Mouse (Mus musculus) limb, embryonic 15.5 days (tissue): ENCODE data around the gene Aqr. TPM values are rescaled to one million over a fixed set of nuclear protein-coding genes. Genes with fewer than 3 reads are reported as not detected.

Experiments used
- ATAC-seq: fragments of 200-750 bp; cut with Nextera tagmentation; 2 replicates; pipeline ENCODE4 v1.8.0; 2017; ENCODE audit warnings: low read depth, moderate TSS enrichment; ENCODE audit not compliant: insufficient number of reproducible peaks, low FRiP score, low TSS enrichment
- H3K27ac ChIP-seq: fragments of 300-500 bp; sonication (generic); 2 replicates; pipeline ENCODE4 v1.5.1; 2015; ENCODE audit warnings: moderate library complexity, mild to moderate bottlenecking, inconsistent platforms
- H3K27me3 ChIP-seq: fragments of 300-500 bp; sonication (generic); 2 replicates; pipeline ENCODE4 v1.6.1; 2015; ENCODE audit warnings: inconsistent platforms
- H3K36me3 ChIP-seq: fragments of 300-500 bp; sonication (generic); 2 replicates; pipeline ENCODE4 v1.6.1; 2015; ENCODE audit warnings: inconsistent platforms
- H3K4me1 ChIP-seq: fragments of 300-500 bp; sonication (generic); 2 replicates; pipeline ENCODE4 v1.6.1; 2015; ENCODE audit warnings: inconsistent platforms
- H3K4me2 ChIP-seq: fragments of 300-500 bp; sonication (generic); 2 replicates; pipeline ENCODE4 v1.6.1; 2015; ENCODE audit warnings: mild to moderate bottlenecking, inconsistent platforms
- H3K4me3 ChIP-seq: fragments of 300-500 bp; sonication (generic); 2 replicates; pipeline ENCODE4 v1.5.1; 2015; ENCODE audit warnings: mild to moderate bottlenecking, inconsistent platforms
- H3K9ac ChIP-seq: fragments of 300-500 bp; sonication (generic); 2 replicates; pipeline ENCODE4 v1.6.1; 2015; ENCODE audit warnings: inconsistent platforms
- H3K9me3 ChIP-seq: fragments of 300-500 bp; sonication (generic); 2 replicates; pipeline ENCODE4 v1.6.1; 2016; ENCODE audit warnings: inconsistent platforms
- WGBS: fragments of 180-500 bp; shearing (Covaris S2); methylation state at CpG from one replicate; pipeline ENCODE4 v1.1.7; 2015; 5-methylcytosine and 5-hydroxymethylcytosine counted together
- polyA plus RNA-seq: library from polyadenylated mRNA; unstranded; fragments of >200 nt; fragmentation: Nextera tagmentation; extraction: Ambion mirVana; gene quantifications from 2 replicates; pipeline ENCODE4 v1.2.1, GENCODE M21; 2015

Gene Aqr
- polyA plus RNA-seq, 1 experiment from 2014 or later = 40.3 TPM

DNA sequence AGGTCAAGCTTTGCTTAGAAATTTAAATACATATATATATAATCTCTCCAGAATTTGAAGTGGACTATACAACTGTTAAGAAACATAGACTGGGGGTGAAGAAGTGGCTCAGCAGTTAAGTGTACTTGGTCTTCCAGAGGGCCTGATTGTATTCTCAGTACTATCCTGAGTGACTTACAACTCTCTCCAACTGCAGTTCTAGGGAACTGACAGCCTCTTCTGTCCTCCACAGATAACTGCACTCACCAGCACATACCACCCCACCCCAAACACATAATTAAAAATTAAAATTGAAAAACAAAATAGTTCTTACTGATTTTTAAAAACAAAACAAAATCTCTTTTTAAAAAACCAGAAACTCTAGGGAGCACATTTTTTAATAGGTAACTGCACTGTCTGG is 13.6 kb downstream of the Aqr start:
- H3K27me3 ChIP-seq = no peaks in the 10 kb centered on the region
- no peak overlapping the region for H3K4me2 ChIP-seq
- no peak overlapping the region for H3K27ac ChIP-seq
- H3K4me3 ChIP-seq = no peak overlapping the region
- H3K36me3 ChIP-seq = peaks cover 11% of the 10 kb centered on the region
- H3K4me1 ChIP-seq = peaks cover 8% of the 10 kb centered on the region
- ATAC-seq = no peak
- no peak overlapping the region for H3K9ac ChIP-seq
- no peaks in the 10 kb centered on the region for H3K9me3 ChIP-seq

DNA sequence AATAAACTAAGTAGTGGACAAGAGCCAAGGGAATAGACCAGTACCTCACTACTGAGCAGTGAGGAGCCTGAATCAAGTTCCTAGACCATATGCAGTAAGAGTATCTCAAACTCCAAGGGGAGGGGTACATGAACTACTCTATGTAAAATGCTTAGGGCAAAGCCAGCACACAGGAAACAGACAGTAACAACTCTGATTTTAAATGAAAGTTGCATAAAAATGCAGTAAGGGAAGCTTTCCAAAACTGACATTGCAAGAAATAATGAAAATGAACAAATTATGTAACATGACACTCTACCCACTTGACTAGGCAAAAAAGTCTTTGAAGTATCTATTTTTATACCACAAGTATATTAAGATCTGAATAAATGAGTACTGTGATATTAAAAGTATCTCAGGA is 19.0 kb downstream of the Aqr start:
- Histone ChIP-seq H3K9me3 (no peaks in the 10 kb centered on the region), H3K9ac (no peak overlapping the region), H3K4me3 (no peak overlapping the region), H3K4me2 (no peak overlapping the region), H3K36me3 (peaks cover 41% of the 10 kb centered on the region), H3K27ac (no peak overlapping the region), H3K4me1 (no peaks in the 10 kb centered on the region), H3K27me3 (no peaks in the 10 kb centered on the region)
- no peak for ATAC-seq

DNA sequence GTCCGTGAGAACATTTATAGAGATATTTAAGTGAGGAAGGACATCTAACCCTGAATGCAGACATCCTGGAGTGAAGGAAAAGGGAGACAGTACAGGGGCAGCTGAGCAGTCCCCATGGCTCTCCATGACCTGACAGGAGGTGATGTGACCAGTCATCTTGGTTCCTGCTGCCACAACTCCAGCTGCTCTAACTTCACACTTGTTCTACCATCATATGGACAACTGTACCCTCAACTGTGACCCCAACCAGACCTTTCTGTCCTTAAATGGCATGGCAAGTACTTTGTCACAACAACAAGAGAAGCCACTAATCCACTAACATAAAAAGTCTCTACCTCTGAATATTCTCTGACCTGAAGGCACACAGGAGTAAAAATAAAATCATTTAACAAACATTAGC is 24.8 kb downstream of the Aqr start:
- no peaks in the 10 kb centered on the region for H3K9me3 ChIP-seq
- no peak overlapping the region for H3K9ac ChIP-seq
- 88% methylated on average over 1 of the region's 1 CpGs for WGBS
- no peak for ATAC-seq
- no peak overlapping the region for H3K4me2 ChIP-seq
- no peak overlapping the region for H3K4me3 ChIP-seq
- no peak overlapping the region for H3K27ac ChIP-seq
- H3K27me3 ChIP-seq = no peaks in the 10 kb centered on the region
- no peaks in the 10 kb centered on the region for H3K4me1 ChIP-seq
- H3K36me3 ChIP-seq = peaks cover 46% of the 10 kb centered on the region

DNA sequence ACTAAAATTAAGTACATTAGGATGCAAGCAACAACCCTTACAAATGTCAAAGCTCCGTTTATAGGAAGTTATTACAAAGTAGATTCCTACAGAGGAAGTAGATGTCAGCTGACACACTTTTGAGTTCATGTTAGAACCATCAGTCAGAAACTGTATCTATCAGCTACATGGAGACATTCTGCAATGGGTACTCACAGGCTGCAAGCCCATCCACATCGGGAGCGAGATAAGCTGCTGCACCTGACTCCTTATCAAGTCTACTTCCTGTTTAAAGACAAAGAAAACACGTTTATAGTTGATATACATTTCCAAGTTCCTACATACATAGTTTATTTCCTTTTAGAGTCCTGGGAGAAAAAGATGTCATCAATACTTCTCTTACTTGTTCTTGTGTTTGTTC is 29.5 kb downstream of the Aqr start:
- Histone ChIP-seq H3K4me3 (no peak overlapping the region), H3K27me3 (no peaks in the 10 kb centered on the region), H3K27ac (no peak overlapping the region), H3K9me3 (no peaks in the 10 kb centered on the region), H3K4me2 (no peak overlapping the region), H3K4me1 (no peaks in the 10 kb centered on the region), H3K9ac (no peak overlapping the region), H3K36me3 (peaks cover 57% of the 10 kb centered on the region)
- WGBS = 86% methylated on average over 4 of the region's 4 CpGs
- no peak for ATAC-seq

DNA sequence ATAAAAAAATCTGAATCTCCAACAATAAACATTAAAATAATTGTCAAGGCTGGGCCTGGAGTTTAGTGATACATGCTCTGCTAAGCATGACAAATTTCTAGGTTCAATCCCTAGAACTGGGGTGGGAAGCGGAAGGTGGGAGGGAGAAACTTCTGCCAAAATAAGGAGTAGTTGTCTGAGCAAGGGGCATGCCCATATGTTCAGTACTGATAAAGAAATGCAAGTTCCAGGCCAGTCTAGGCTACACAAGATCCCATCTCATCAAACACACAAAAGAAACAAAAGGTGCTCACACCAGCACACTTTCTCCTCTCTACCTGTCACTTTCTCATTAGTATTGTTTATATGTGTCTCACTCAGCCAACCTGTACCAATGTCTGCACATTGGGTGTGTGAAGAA is 30.2 kb downstream of the Aqr start:
- WGBS = 100% methylated on average over 1 of the region's 1 CpGs
- H3K9me3 ChIP-seq = no peaks in the 10 kb centered on the region
- H3K27me3 ChIP-seq = no peaks in the 10 kb centered on the region
- H3K36me3 ChIP-seq = peaks cover 57% of the 10 kb centered on the region
- H3K27ac ChIP-seq = no peak overlapping the region
- H3K4me1 ChIP-seq = no peaks in the 10 kb centered on the region
- H3K4me2 ChIP-seq = no peak overlapping the region
- no peak overlapping the region for H3K4me3 ChIP-seq
- ATAC-seq = no peak
- no peak overlapping the region for H3K9ac ChIP-seq

DNA sequence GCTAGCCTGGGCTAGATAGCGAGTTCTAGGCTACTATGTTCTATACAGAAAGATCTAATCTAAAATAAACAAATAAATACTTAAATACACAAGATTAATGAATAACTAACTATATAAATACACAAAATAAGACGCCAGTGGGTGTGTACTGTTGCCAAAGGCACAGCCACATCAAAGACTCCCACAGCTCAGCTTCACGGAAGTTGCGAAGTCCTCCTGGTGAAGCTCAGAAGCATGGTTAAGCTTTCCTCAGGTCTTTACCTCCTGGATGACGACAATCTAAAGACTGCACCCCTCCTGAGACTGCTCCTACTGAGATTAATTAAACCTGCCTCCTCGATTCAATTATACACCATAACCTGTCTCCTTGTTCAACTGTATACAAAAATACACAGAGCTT is 33.6 kb downstream of the Aqr start:
- 94% methylated on average over 6 of the region's 6 CpGs for WGBS
- ATAC-seq = no peak
- Histone ChIP-seq H3K27me3 (no peaks in the 10 kb centered on the region), H3K9me3 (no peaks in the 10 kb centered on the region), H3K4me3 (no peak overlapping the region), H3K9ac (no peak overlapping the region), H3K36me3 (peaks cover 61% of the 10 kb centered on the region), H3K4me2 (no peak overlapping the region), H3K27ac (no peak overlapping the region), H3K4me1 (no peaks in the 10 kb centered on the region)

DNA sequence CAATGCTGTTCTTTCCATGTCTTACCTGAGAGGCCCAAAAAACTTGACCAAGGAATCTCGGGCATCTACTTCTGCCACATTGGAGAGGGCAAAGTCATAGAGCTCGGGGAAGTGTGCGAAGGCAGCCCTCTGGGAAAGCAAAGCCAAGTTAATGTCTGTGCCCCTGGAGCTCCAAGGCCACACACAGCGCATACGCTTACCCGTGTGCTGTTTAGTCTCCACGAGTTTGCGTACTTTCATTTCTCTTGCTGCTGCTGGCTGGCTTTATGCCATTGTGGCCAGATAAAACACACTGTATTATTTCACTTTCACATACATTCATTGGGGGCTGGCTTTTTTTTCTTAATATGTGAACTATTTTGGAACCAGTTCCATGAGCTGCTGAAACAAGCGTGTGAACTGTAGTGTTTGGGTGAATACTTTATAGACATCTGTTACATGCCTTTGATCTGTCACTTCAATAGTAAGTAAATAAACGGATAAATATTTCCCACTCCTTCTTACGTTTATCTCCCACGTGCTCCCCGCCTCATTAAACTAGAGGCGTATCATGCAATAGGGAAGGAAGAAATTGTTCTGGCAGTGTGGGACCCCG is 39.9 kb downstream of the Aqr start:
- no peak for ATAC-seq
- H3K4me1 ChIP-seq = no peaks in the 10 kb centered on the region
- WGBS = 80% methylated on average over 15 of the region's 15 CpGs
- H3K27ac ChIP-seq = no peak overlapping the region
- no peak overlapping the region for H3K4me2 ChIP-seq
- no peak overlapping the region for H3K9ac ChIP-seq
- H3K4me3 ChIP-seq = no peak overlapping the region
- no peaks in the 10 kb centered on the region for H3K27me3 ChIP-seq
- peaks cover 60% of the 10 kb centered on the region for H3K36me3 ChIP-seq
- H3K9me3 ChIP-seq = no peaks in the 10 kb centered on the region

DNA sequence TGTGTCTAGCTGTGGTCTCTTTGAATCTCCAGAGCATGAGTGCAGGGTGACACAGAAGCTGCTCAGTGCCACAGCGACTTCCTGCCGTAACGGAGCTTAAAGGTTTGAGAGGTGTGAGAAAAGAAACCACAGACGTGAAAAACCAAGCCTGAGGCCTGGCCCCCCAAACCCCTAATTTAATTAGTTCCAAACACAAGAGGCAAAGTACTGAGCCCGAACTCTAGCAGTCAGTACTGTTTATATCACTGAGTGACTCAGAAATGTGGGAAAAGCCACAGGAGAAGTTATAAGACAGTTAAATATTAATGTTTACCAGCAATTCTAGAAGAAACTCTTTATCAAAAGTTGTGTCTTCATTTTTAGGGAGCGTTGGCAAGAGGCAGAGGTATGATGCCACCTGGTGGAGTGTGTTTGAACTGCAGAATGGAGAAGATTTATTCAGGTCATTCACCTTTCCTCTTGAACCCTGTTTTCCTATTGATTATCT is 41.5 kb downstream of the Aqr start:
- H3K9ac ChIP-seq = no peak overlapping the region
- ATAC-seq = no peak
- no peak overlapping the region for H3K4me3 ChIP-seq
- H3K9me3 ChIP-seq = no peaks in the 10 kb centered on the region
- H3K27me3 ChIP-seq = no peaks in the 10 kb centered on the region
- H3K4me1 ChIP-seq = no peaks in the 10 kb centered on the region
- H3K36me3 ChIP-seq = peaks cover 69% of the 10 kb centered on the region
- H3K4me2 ChIP-seq = no peak overlapping the region
- 58% methylated on average over 6 of the region's 6 CpGs for WGBS
- H3K27ac ChIP-seq = no peak overlapping the region

DNA sequence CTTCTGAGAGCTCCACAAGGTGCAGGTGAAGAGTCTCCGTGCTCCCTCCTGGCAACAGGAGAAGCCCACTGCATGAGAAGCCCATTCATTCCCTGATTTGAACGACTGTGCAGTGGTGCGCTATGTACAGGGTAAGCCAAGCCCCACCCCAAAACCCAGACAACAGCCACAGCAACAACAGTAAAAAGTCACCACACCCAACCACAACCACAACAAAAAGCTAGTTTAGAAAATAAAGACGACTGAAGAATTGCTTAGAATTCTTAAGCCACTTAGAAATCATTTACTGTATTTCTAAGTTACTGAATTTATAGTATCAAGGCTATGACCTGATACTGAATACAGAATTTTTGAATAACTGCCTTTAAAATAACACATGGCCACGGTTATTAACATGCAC is 41.9 kb downstream of the Aqr start:
- 75% methylated on average over 5 of the region's 5 CpGs for WGBS
- no peak overlapping the region for H3K9ac ChIP-seq
- no peaks in the 10 kb centered on the region for H3K27me3 ChIP-seq
- H3K4me2 ChIP-seq = no peak overlapping the region
- no peak overlapping the region for H3K27ac ChIP-seq
- H3K4me1 ChIP-seq = no peaks in the 10 kb centered on the region
- no peaks in the 10 kb centered on the region for H3K9me3 ChIP-seq
- H3K4me3 ChIP-seq = no peak overlapping the region
- H3K36me3 ChIP-seq = peaks cover 69% of the 10 kb centered on the region
- ATAC-seq = no peak

DNA sequence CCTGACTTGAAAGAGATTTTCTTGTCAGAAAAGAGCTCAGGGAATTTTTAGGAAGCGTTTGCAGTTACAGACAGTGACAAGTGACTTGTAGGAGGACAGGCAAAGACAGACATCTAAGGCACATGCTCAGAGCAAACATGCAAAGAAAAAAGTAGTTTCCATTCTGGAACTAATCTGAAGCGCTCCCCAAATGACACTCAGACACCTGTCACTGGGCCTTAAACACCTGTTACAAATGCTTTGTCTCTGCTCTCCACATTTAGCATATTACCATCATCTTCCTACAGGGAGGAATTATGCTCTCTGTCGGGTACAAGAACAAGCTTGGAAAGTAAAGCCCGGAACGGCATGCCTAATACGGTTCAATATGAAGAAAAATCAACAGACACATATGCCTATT is 43.0 kb downstream of the Aqr start:
- Histone ChIP-seq H3K4me2 (no peak overlapping the region), H3K27me3 (no peaks in the 10 kb centered on the region), H3K27ac (no peak overlapping the region), H3K36me3 (peaks cover 75% of the 10 kb centered on the region), H3K9me3 (no peaks in the 10 kb centered on the region), H3K9ac (no peak overlapping the region), H3K4me1 (no peaks in the 10 kb centered on the region), H3K4me3 (no peak overlapping the region)
- WGBS = 91% methylated on average over 6 of the region's 6 CpGs
- no peak for ATAC-seq

DNA sequence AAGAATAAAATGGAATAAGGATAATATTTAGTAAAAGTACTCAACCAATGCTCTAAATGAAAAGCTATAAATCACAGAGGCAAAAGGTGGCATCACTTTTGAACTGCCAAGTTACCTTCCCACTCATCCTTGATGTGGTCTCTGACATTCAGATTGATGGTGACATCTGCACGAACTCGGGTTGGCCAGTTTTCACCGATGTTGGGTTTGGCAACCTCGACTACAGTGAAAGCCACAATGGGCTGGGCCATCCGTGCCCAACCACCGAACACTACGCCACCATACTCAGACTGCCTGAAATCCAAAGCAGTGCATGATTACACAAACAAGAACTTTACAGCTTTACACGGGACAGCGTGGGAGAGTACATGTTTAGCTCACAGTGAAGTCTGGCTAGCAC is 50.1 kb downstream of the Aqr start:
- Histone ChIP-seq H3K27me3 (no peaks in the 10 kb centered on the region), H3K36me3 (peaks cover 82% of the 10 kb centered on the region), H3K4me2 (no peak overlapping the region), H3K9me3 (no peaks in the 10 kb centered on the region), H3K4me3 (no peak overlapping the region), H3K9ac (no peak overlapping the region), H3K4me1 (no peaks in the 10 kb centered on the region), H3K27ac (no peak overlapping the region)
- no peak for ATAC-seq
- 92% methylated on average over 9 of the region's 9 CpGs for WGBS

DNA sequence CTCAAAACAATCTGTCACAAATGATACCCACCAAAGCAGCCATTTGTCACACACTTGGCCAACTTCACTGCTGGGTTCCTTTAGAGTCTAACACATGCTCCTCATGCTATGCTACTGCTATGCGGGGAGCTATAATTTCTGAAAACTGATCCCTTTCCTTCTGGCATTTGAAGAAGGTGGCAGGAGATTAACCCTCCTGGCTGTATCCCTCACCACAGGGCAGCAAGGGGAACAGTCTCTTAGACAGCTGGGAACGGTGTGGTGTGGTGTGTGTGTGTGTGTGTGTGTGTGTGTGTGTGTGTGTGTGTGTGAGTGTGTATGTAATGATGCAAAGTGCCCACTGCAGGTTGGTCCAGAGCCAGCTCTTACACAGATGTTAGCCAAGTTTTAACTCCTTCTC is 51.0 kb downstream of the Aqr start:
- peak; percentile 69; the same call in 1 of the 2 replicates for ATAC-seq
- Histone ChIP-seq H3K4me1 (no peaks in the 10 kb centered on the region), H3K9ac (no peak overlapping the region), H3K4me2 (no peak overlapping the region), H3K27ac (no peak overlapping the region), H3K36me3 (peaks cover 76% of the 10 kb centered on the region), H3K27me3 (no peaks in the 10 kb centered on the region), H3K9me3 (no peaks in the 10 kb centered on the region), H3K4me3 (no peak overlapping the region)
- 64% methylated on average over 2 of the region's 2 CpGs for WGBS

DNA sequence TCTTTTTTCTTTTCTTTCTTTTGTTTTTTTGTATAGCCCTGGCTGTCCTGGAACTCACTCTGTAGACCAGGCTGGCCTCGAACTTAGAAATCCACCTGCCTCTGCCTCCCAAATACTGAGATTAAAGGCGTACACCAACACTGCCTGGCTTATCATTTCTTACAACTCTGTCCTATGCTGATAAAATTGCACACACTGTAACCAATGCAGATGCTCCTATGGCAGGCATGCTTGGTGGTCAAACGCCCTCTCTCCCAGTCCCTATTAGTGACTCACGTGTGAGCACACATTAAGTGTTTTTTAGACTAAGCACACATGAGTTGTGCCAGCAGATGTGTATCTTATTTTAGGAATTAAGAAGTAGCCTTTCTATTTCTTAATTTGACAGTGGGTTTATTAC is 53.5 kb downstream of the Aqr start:
- Histone ChIP-seq H3K27me3 (no peaks in the 10 kb centered on the region), H3K36me3 (peaks cover 71% of the 10 kb centered on the region), H3K4me2 (no peak overlapping the region), H3K9me3 (no peaks in the 10 kb centered on the region), H3K27ac (no peak overlapping the region), H3K4me3 (no peak overlapping the region), H3K4me1 (no peaks in the 10 kb centered on the region), H3K9ac (no peak overlapping the region)
- 90% methylated on average over 4 of the region's 4 CpGs for WGBS
- no peak for ATAC-seq
